Mouse (Mus musculus) embryonic facial prominence, embryonic 15.5 days (tissue): ENCODE measurements around the gene Metap1. TPM values are rescaled to one million over a fixed set of nuclear protein-coding genes. Genes with fewer than 3 reads are reported as not detected.
A peak's percentile ranks its signal among the peaks of the same experiment; 100 is the strongest.

Experiments used
- ATAC-seq: fragments of 200-750 bp; cut with Nextera tagmentation; 2 replicates; pipeline ENCODE4 v1.8.0; 2017; ENCODE audit warnings: low read depth, moderate TSS enrichment; ENCODE audit not compliant: insufficient number of reproducible peaks, low FRiP score, low TSS enrichment
- H3K27ac ChIP-seq: fragments of 300-500 bp; sonication (generic); replicated peaks from 2 replicates; pipeline ENCODE4 v1.5.1; 2015; ENCODE audit warnings: mild to moderate bottlenecking, inconsistent platforms
- H3K27me3 ChIP-seq: fragments of 300-500 bp; sonication (generic); 2 replicates; pipeline ENCODE4 v1.6.1; 2015; ENCODE audit warnings: inconsistent platforms
- H3K36me3 ChIP-seq: fragments of 300-500 bp; sonication (generic); 2 replicates; pipeline ENCODE4 v1.6.1; 2015; ENCODE audit warnings: mild to moderate bottlenecking, inconsistent platforms
- H3K4me1 ChIP-seq: fragments of 300-500 bp; sonication (generic); 2 replicates; pipeline ENCODE4 v1.6.1; 2015; ENCODE audit warnings: inconsistent platforms
- H3K4me2 ChIP-seq: fragments of 300-500 bp; sonication (generic); replicated peaks from 2 replicates; pipeline ENCODE4 v1.6.1; 2015; ENCODE audit warnings: mild to moderate bottlenecking, inconsistent platforms
- H3K4me3 ChIP-seq: fragments of 300-500 bp; sonication (generic); replicated peaks from 2 replicates; pipeline ENCODE4 v1.5.1; 2015; ENCODE audit warnings: mild to moderate bottlenecking, inconsistent platforms
- H3K9ac ChIP-seq: fragments of 300-500 bp; sonication (generic); 2 replicates; pipeline ENCODE4 v1.6.1; 2015; ENCODE audit warnings: inconsistent platforms
- H3K9me3 ChIP-seq: fragments of 300-500 bp; sonication (generic); replicated peaks from 2 replicates; pipeline ENCODE4 v1.6.1; 2016; ENCODE audit warnings: inconsistent platforms
- WGBS: fragments of 180-500 bp; shearing (Covaris S2); methylation state at CpG from one replicate; pipeline ENCODE4 v1.1.7; 2015; 5-methylcytosine and 5-hydroxymethylcytosine counted together
- microRNA counts: library from miRNA; unstranded; fragments of <30 nt; microRNA quantifications from one replicate; lab custom pipeline; 2016
- microRNA-seq: library from miRNA; unstranded; fragments of <30 nt; microRNA quantifications from one replicate; pipeline ENCODE4, GENCODE M21; 2016; ENCODE audit warnings: borderline number of aligned reads
- polyA plus RNA-seq: library from polyadenylated mRNA; unstranded; fragments of >200 nt; fragmentation: Nextera tagmentation; extraction: Ambion mirVana; gene quantifications from 2 replicates; pipeline ENCODE4 v1.2.1, GENCODE M21; 2015

The Metap1 gene
- polyA plus RNA-seq, 1 experiment from 2014 or later, result 40.3 TPM

DNA sequence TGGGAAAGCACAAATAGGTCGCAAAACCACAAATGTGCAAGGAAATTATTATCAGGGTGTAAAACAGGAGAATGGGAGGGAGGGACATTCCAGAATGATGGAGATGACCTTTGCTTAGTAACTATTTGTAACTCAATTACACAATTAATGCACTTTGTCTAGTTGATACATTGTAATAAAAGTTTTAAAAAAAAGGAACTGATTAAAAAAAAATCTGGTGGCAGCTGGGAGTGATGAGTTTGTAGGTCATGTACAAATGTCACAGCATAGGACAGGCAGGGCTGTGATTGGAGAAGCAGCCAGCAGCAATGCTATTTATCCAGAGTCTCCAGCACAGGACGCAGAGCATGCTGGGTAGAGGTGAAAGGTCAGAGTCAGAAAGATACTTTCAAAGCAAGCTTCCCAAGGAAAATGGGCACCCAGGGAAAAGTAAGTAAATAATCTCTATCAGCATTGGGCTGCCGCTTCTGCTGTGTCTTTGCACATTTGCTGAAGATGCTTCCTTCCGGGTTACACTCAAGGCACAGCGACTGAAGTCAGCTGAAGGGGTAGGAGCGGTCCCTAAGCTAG lies 74.1 kb downstream of the Metap1 start, which contains the start of gene Adh4:
TSS of gene Adh4 (plus strand) at position 346 of the 570 bp plus-strand sequence.
- Histone ChIP-seq H3K4me2 (no peak within 1 kb of the TSS), H3K36me3 (no peaks in the 10 kb centered on the region), H3K4me1 (no peaks in the 10 kb centered on the region), H3K4me3 (no peak within 1 kb of the TSS), H3K9ac (no peak within 1 kb of the TSS), H3K27ac (no peak within 1 kb of the TSS), H3K9me3 (no peaks in the 10 kb centered on the region), H3K27me3 (no peaks in the 10 kb centered on the region)
- ATAC-seq, result no peak
- 80% methylated on average over 6 of the region's 6 CpGs for WGBS

DNA sequence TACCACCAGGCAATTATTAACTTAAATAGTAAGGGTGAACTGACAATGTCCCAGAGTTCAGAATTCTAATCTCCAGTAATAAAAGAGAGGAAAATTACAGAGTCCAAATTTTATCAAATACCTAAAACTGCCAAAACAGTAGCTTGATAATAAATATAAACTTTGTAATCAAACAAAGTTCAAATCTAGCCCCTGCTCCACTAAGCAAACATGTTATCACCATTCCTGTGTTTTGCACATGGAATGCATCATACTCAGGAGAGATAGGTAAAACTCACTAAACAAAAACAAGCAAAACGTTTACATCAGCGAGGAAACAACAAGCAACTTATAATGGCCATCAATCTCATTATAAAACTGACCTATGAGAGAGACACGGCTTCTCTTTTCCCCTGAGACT lies 79.1 kb downstream of the Metap1 start:
- WGBS, result 82% methylated on average over 3 of the region's 3 CpGs
- no peaks in the 10 kb centered on the region for H3K4me1 ChIP-seq
- H3K27me3 ChIP-seq, result no peaks in the 10 kb centered on the region
- no peak overlapping the region for H3K4me3 ChIP-seq
- ATAC-seq, result no peak
- H3K36me3 ChIP-seq, result no peaks in the 10 kb centered on the region
- no peak overlapping the region for H3K27ac ChIP-seq
- no peak overlapping the region for H3K4me2 ChIP-seq
- H3K9me3 ChIP-seq, result no peaks in the 10 kb centered on the region
- no peak overlapping the region for H3K9ac ChIP-seq

DNA sequence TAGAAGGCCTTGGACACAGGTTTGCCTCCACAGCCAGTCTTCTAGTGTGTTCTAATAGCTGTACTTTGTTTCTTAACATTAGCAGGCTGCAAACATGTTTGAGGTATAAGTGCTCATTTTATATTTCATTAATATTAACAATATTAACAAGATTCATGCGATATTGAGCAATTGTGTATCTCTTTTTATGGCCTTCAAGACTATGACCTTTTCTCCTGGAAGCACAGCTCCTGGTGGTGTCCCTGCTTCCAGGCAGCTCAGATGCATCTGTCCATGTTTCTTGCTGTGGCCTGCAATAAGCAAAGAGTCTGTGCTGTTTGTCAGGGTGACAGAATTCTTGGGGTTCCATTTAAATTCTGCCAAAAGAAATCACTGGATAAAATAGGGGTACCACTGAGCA lies 79.7 kb downstream of the Metap1 start:
- Histone ChIP-seq H3K9me3 (no peaks in the 10 kb centered on the region), H3K27ac (no peak overlapping the region), H3K9ac (no peak overlapping the region), H3K27me3 (no peaks in the 10 kb centered on the region), H3K4me3 (no peak overlapping the region), H3K4me1 (no peaks in the 10 kb centered on the region), H3K36me3 (no peaks in the 10 kb centered on the region), H3K4me2 (no peak overlapping the region)
- ATAC-seq, result no peak
- 84% methylated on average over 1 of the region's 1 CpGs for WGBS

MicroRNAs within 50 kb of the gene (microRNA counts, 519-probe panel; counts per million panel counts)
- microRNA mmu-miR-1956 (lab: Ali Mortazavi, UCI), result 1,437 counts per million, percentile 10 among the panel's probes with 10 or more counts

Small RNA genes within 50 kb of the gene (microRNA-seq; reads per million reads assigned to microRNA genes)
- not detected for gene Mir1956

Other genes starting within 250 kb of the Metap1 start
- gene Adh1, start 228.5 kb downstream of the Metap1 start, polyA plus RNA-seq, result 30.5 and 31.6 TPM in 2 replicates
- 0.40 TPM in 1 of 2 replicates, not detected in the other for gene Adh6a, start 176.2 kb downstream of the Metap1 start, polyA plus RNA-seq
- 1.2 and 1.3 TPM in 2 replicates for gene Adh6b, start 147.7 kb downstream of the Metap1 start, polyA plus RNA-seq
- gene Adh4, start 74.0 kb downstream of the Metap1 start, polyA plus RNA-seq, result not detected in 2 replicates
- gene Adh5, start 46.4 kb downstream of the Metap1 start, polyA plus RNA-seq, result 157 and 161 TPM in 2 replicates
- gene Eif4e, start 36.7 kb upstream of the Metap1 start, polyA plus RNA-seq, result 299 and 311 TPM in 2 replicates